Mouse (Mus musculus): ENCODE results near the gene Gm11213. TPM values are rescaled to one million over a fixed set of nuclear protein-coding genes. Genes with fewer than 3 reads are reported as not detected.
A peak's percentile ranks its signal among the peaks of the same experiment; 100 is the strongest.

Gene Gm11213
- polyA plus RNA-seq, 1 experiment, result not detected

- no peak overlapping the region for H3K4me3 ChIP-seq (replicated peaks; ENCODE audit: control insufficient read depth, low read depth, low read length)
- TF ChIP-seq CTCF (IDR thresholded peaks at IDR 0.05; ENCODE audit: control insufficient read depth, insufficient read depth, low read length) (no peak), POLR2A (IDR thresholded peaks at IDR 0.05; ENCODE audit: borderline replicate concordance, control insufficient read depth, low read depth, low read length) (no peak)
- no peaks in the 10 kb centered on the region; the same call in 1 of the 2 replicates for H3K4me1 ChIP-seq (ENCODE audit: control insufficient read depth, insufficient read depth, low read length)
- 66% methylated on average over 5 of the region's 5 CpGs for whole genome bisulfite sequencing
- H3K27ac ChIP-seq (ENCODE audit: control insufficient read depth, insufficient read depth, low read depth, low read length, poor library complexity), result no peak overlapping the region
Observed at GRCm38 (mm10) chr4:63572621-63573020, 32.4 kb downstream of the Gm11213 start.

GRCm38 (mm10) chr4:63570208-63570781 lies 34.8 kb downstream of the Gm11213 start:
- H3K27ac ChIP-seq (ENCODE audit: control insufficient read depth, insufficient read depth, low read depth, low read length, poor library complexity), result no peak overlapping the region
- TF ChIP-seq POLR2A (IDR thresholded peaks at IDR 0.05; ENCODE audit: borderline replicate concordance, control insufficient read depth, low read depth, low read length), result no peak
- no peak for TF ChIP-seq CTCF (IDR thresholded peaks at IDR 0.05; ENCODE audit: control insufficient read depth, insufficient read depth, low read length)
- WGBS, result 82% methylated on average over 7 of the region's 7 CpGs
- H3K4me1 ChIP-seq (ENCODE audit: control insufficient read depth, insufficient read depth, low read length), result no peaks in the 10 kb centered on the region; the same call in 1 of the 2 replicates
- H3K4me3 ChIP-seq (replicated peaks; ENCODE audit: control insufficient read depth, low read depth, low read length), result no peak overlapping the region

GRCm38 (mm10) chr4:63569322-63569721 lies 35.7 kb downstream of the Gm11213 start:
- no peak overlapping the region for H3K27ac ChIP-seq (ENCODE audit: control insufficient read depth, insufficient read depth, low read depth, low read length, poor library complexity)
- H3K4me1 ChIP-seq (ENCODE audit: control insufficient read depth, insufficient read depth, low read length), result no peaks in the 10 kb centered on the region; the same call in 1 of the 2 replicates
- no peak overlapping the region for H3K4me3 ChIP-seq (replicated peaks; ENCODE audit: control insufficient read depth, low read depth, low read length)
- WGBS, result 80% methylated on average over 8 of the region's 8 CpGs
- TF ChIP-seq POLR2A (IDR thresholded peaks at IDR 0.05; ENCODE audit: borderline replicate concordance, control insufficient read depth, low read depth, low read length) (no peak), CTCF (IDR thresholded peaks at IDR 0.05; ENCODE audit: control insufficient read depth, insufficient read depth, low read length) (no peak)

GRCm38 (mm10) chr4:63567712-63568390 lies 37.2 kb downstream of the Gm11213 start:
- Histone ChIP-seq H3K27ac (ENCODE audit: control insufficient read depth, insufficient read depth, low read depth, low read length, poor library complexity) (no peak overlapping the region), H3K4me1 (ENCODE audit: control insufficient read depth, insufficient read depth, low read length) (no peaks in the 10 kb centered on the region; the same call in 1 of the 2 replicates), H3K4me3 (replicated peaks; ENCODE audit: control insufficient read depth, low read depth, low read length) (no peak overlapping the region)
- no peak for TF ChIP-seq CTCF (IDR thresholded peaks at IDR 0.05; ENCODE audit: control insufficient read depth, insufficient read depth, low read length)
- TF ChIP-seq POLR2A (IDR thresholded peaks at IDR 0.05; ENCODE audit: borderline replicate concordance, control insufficient read depth, low read depth, low read length), result no peak
- 81% methylated on average over 10 of the region's 10 CpGs for WGBS

- WGBS, result 70% methylated on average over 4 of the region's 4 CpGs
- TF ChIP-seq CTCF (IDR thresholded peaks at IDR 0.05; ENCODE audit: control insufficient read depth, insufficient read depth, low read length) (peak; percentile 32), POLR2A (IDR thresholded peaks at IDR 0.05; ENCODE audit: borderline replicate concordance, control insufficient read depth, low read depth, low read length) (no peak)
- Histone ChIP-seq H3K27ac (ENCODE audit: control insufficient read depth, insufficient read depth, low read depth, low read length, poor library complexity) (peak overlapping the region; percentile 86), H3K4me1 (ENCODE audit: control insufficient read depth, insufficient read depth, low read length) (peaks cover 11% of the 10 kb centered on the region), H3K4me3 (replicated peaks; ENCODE audit: control insufficient read depth, low read depth, low read length) (peak overlapping the region; percentile 8)
Observed at GRCm38 (mm10) chr4:63562742-63563141, 42.3 kb downstream of the Gm11213 start.

- Histone ChIP-seq H3K4me3 (replicated peaks; ENCODE audit: control insufficient read depth, low read depth, low read length) (peak overlapping the region; percentile 43), H3K4me1 (ENCODE audit: control insufficient read depth, insufficient read depth, low read length) (peaks cover 16% of the 10 kb centered on the region), H3K27ac (ENCODE audit: control insufficient read depth, insufficient read depth, low read depth, low read length, poor library complexity) (peak overlapping the region; percentile 86)
- 15% methylated on average over 7 of the region's 7 CpGs for WGBS
- TF ChIP-seq CTCF (IDR thresholded peaks at IDR 0.05; ENCODE audit: control insufficient read depth, insufficient read depth, low read length), result no peak
- no peak for TF ChIP-seq POLR2A (IDR thresholded peaks at IDR 0.05; ENCODE audit: borderline replicate concordance, control insufficient read depth, low read depth, low read length)
Observed at GRCm38 (mm10) chr4:63561861-63562675, 43.0 kb downstream of the Gm11213 start.

GRCm38 (mm10) chr4:63560079-63560478 lies 45.0 kb downstream of the Gm11213 start:
- H3K4me3 ChIP-seq (replicated peaks; ENCODE audit: control insufficient read depth, low read depth, low read length), result peak overlapping the region; percentile 34
- WGBS, result 43% methylated on average over 8 of the region's 8 CpGs
- peaks cover 19% of the 10 kb centered on the region for H3K4me1 ChIP-seq (ENCODE audit: control insufficient read depth, insufficient read depth, low read length)
- peak overlapping the region; percentile 21; the same call in 1 of the 2 replicates for H3K27ac ChIP-seq (ENCODE audit: control insufficient read depth, insufficient read depth, low read depth, low read length, poor library complexity)
- 0 out of 2 replicates have a peak, but pooled peaks have one; percentile 3 for TF ChIP-seq CTCF (IDR thresholded peaks at IDR 0.05; ENCODE audit: control insufficient read depth, insufficient read depth, low read length)
- TF ChIP-seq POLR2A (IDR thresholded peaks at IDR 0.05; ENCODE audit: borderline replicate concordance, control insufficient read depth, low read depth, low read length), result no peak

All from bone marrow, adult 2 months (tissue).